ENCODE assay signal across 8 mouse cellular contexts in the genomic region with DNA sequence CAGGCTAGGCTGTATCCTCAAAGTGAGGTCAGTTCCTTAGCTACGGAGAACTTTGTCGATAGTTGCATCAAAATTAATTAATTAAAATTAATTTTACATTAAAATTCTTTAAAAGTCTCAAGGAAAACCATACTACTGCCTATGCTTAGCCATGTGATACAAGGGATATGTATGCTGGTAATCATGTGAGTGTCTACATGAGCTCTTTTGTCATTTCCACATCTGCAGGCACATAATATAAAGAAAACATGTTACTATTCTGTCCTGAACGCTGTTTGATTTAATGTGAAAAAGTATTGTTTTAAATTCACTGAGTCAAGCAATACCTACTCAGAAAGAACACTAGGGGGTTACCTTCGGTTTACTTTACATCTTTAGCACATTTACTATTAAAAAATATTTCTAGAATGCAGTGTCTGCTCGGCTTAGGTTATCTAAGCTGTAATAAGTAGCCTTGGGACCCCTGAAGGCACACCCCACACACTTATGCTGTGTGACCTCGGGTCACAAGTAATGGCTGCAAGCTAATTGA.
A peak's percentile ranks its signal among the peaks of the same experiment; 100 is the strongest.
DNase-seq lines count a peak whose midpoint lies in the region; ATAC-seq and TF ChIP-seq lines count a peak whose summit lies in the region.

No protein-coding gene starts in this region.

- no peaks in the 10 kb centered on the region for H3K27me3 ChIP-seq in lung, embryonic 15.5 days
- H3K27me3 ChIP-seq in forebrain, embryonic 15.5 days: no peaks in the 10 kb centered on the region
- H3K27me3 ChIP-seq in limb, embryonic 15.5 days: no peaks in the 10 kb centered on the region
- no peaks in the 10 kb centered on the region for H3K27me3 ChIP-seq in small intestine, adult 2 months (ENCODE audit: control insufficient read depth, insufficient read depth, low read length)

- peak overlapping the region; percentile 50 for H3K4me3 ChIP-seq in lung, embryonic 15.5 days
- H3K4me3 ChIP-seq in forebrain, embryonic 15.5 days: peak overlapping the region; percentile 39
- H3K4me3 ChIP-seq in limb, embryonic 15.5 days: peak overlapping the region; percentile 51
- peak overlapping the region; percentile 40; the same call in 1 of the 2 replicates for H3K4me3 ChIP-seq in small intestine, adult 2 months (ENCODE audit: low read depth, low read length)

- ATAC-seq in lung, embryonic 15.5 days (ENCODE audit: borderline replicate concordance, extremely low read depth, low FRiP score, low TSS enrichment): 0 out of 2 replicates have a peak, but pooled peaks have one; percentile 2
- peak; percentile 59 for ATAC-seq in forebrain, embryonic 15.5 days (replicated peaks)
- ATAC-seq in limb, embryonic 15.5 days (ENCODE audit: insufficient number of reproducible peaks, low FRiP score, low TSS enrichment, low read depth): peak; percentile 74; the same call in 1 of the 2 replicates

- peak overlapping the region; percentile 64 for H3K9ac ChIP-seq in lung, embryonic 15.5 days
- peak overlapping the region; percentile 42 for H3K9ac ChIP-seq in forebrain, embryonic 15.5 days (replicated peaks)
- H3K9ac ChIP-seq in limb, embryonic 15.5 days: peak overlapping the region; percentile 57

- intact Hi-C loops in left cerebral cortex, postnatal 10 days (cut with DNase I): loop anchor here (5.0 kb wide), 2 partner anchors 74 to 76 kb away; no protein-coding TSS in a partner anchor

- no peaks in the 10 kb centered on the region for H3K4me1 ChIP-seq in lung, embryonic 15.5 days
- peaks cover 25% of the 10 kb centered on the region for H3K4me1 ChIP-seq in forebrain, embryonic 15.5 days
- peaks cover 3% of the 10 kb centered on the region; the same call in 1 of the 2 replicates for H3K4me1 ChIP-seq in limb, embryonic 15.5 days
- H3K4me1 ChIP-seq in small intestine, adult 2 months (ENCODE audit: control insufficient read depth, insufficient read depth, insufficient read length, low read length): no peaks in the 10 kb centered on the region; the same call in 1 of the 2 replicates

- DNase-seq in lung, postnatal 25 days (ENCODE audit: low spot score): no peak
- no peak for DNase-seq in frontal cortex, postnatal 10 days (ENCODE audit: low spot score in 2 of 2)
- no peak for DNase-seq in left cerebral cortex, postnatal 10 days (ENCODE audit: extremely low spot score in 1 of 2, low spot score in 2 of 2)
- DNase-seq in layer of hippocampus, postnatal 10 days (ENCODE audit: low spot score in 2 of 2): no peak

- peak overlapping the region; percentile 61 for H3K4me2 ChIP-seq in lung, embryonic 15.5 days
- H3K4me2 ChIP-seq in forebrain, embryonic 15.5 days (replicated peaks): peak overlapping the region; percentile 43
- H3K4me2 ChIP-seq in limb, embryonic 15.5 days: peak overlapping the region; percentile 49

- no peak for TF ChIP-seq POLR2A in small intestine, adult 2 months (IDR thresholded peaks at IDR 0.05; ENCODE audit: low read depth, low read length)

- no peaks in the 10 kb centered on the region for H3K9me3 ChIP-seq in lung, embryonic 15.5 days
- H3K9me3 ChIP-seq in forebrain, embryonic 15.5 days: no peaks in the 10 kb centered on the region
- H3K9me3 ChIP-seq in limb, embryonic 15.5 days: no peaks in the 10 kb centered on the region

- TF ChIP-seq CTCF in small intestine, adult 2 months (IDR thresholded peaks at IDR 0.05; ENCODE audit: extremely low read depth, insufficient read length, insufficient replicate concordance, low read depth, low read length): no peak

- peak overlapping the region; percentile 96 for H3K27ac ChIP-seq in lung, embryonic 15.5 days
- H3K27ac ChIP-seq in forebrain, embryonic 15.5 days (replicated peaks): peak overlapping the region; percentile 81
- peak overlapping the region; percentile 95 for H3K27ac ChIP-seq in limb, embryonic 15.5 days
- no peak overlapping the region for H3K27ac ChIP-seq in small intestine, adult 2 months (ENCODE audit: insufficient read depth, low read depth, low read length)

- 21% methylated on average over 6 of the region's 6 CpGs for WGBS in lung, embryonic 15.5 days
- WGBS in forebrain, embryonic 15.5 days: 18% methylated on average over 6 of the region's 6 CpGs
- 23% methylated on average over 6 of the region's 6 CpGs for WGBS in limb, embryonic 15.5 days
- WGBS in small intestine, adult 2 months: 39% methylated on average over 6 of the region's 6 CpGs

- no peaks in the 10 kb centered on the region for H3K36me3 ChIP-seq in lung, embryonic 15.5 days
- H3K36me3 ChIP-seq in forebrain, embryonic 15.5 days: no peaks in the 10 kb centered on the region
- no peaks in the 10 kb centered on the region for H3K36me3 ChIP-seq in limb, embryonic 15.5 days
- no peaks in the 10 kb centered on the region for H3K36me3 ChIP-seq in small intestine, adult 2 months (ENCODE audit: control insufficient read depth, insufficient read depth, low read length)

Comparison
In these comparisons a context has a peak if more than half of its experiments do, and no peak if none do; other contexts are left out.
1. ATAC-seq: peak in every context shown above with its lines; median percentile 74 in limb, embryonic 15.5 days; 59 in forebrain, embryonic 15.5 days; 2 in lung, embryonic 15.5 days.